Mouse (Mus musculus): ENCODE results near the gene Chst11. TPM values are rescaled to one million over a fixed set of nuclear protein-coding genes. Genes with fewer than 3 reads are reported as not detected.

The Chst11 gene
- total RNA-seq (2023), result 2.4 TPM

GRCm38 (mm10) chr10:82984950-82985699, at the start of gene Chst11:
TSS of gene Chst11 (plus strand) at chr10:82985498.

Other genes with a start within 250 kb of the Chst11 start
- gene Nfyb, start 221.4 kb upstream of the Chst11 start, total RNA-seq (2023), result 30.7 TPM
- 36.7 TPM for gene Txnrd1, start 151.5 kb upstream of the Chst11 start, total RNA-seq (2023)
- 7.0 TPM for gene Eid3, start 118.9 kb upstream of the Chst11 start, total RNA-seq (2023)

Measured in CD8-positive naive resting alpha-beta T cell, adult 57 days (primary cell).